Mouse (Mus musculus): ENCODE measurements at regions not wholly inside any gene's neighbourhood (a gene's known extent, or its start where the extent isn't known, plus 50 kb on each side); places are given as distances from the start of the nearest gene placed in this dataset.

DNA sequence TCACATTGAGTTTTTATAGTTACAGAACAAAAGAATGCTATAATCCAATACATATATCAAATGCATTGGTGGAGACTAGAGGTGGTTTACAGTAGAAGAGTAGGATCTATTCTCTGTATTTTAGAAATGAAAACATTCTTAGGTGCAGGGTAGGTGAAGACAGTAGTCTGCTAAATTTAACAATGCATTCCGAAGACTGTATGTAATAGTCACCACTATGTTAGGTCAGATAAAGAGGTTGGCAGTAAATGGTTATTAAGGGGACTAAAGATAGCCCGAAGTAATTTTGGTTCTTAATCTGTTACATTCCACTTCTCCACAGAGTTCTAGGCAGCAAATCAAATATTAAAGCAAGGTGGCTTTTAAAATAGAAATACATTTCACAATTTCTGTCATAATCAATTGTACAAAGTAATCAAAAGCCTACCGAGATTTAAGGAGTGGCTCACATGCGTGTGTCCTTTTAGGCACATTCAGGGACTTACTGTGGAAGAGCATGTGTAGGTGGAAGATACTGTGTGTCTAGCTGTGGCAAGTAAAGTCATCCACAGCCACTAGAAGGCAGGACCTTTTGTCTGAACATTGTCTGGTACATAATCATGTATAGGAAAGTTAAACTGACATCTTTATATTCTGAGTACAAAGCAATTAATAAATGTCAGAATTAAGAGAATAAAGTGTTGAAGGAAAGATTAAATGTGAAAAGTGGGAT lies 288.4 kb downstream of the Btg1 start:
- H3K4me2 ChIP-seq, result no peak overlapping the region
- no peaks in the 10 kb centered on the region for H3K9me3 ChIP-seq
- no peak overlapping the region for H3K27ac ChIP-seq
- no peaks in the 10 kb centered on the region for H3K27me3 ChIP-seq (replicated peaks)
- no peak for ATAC-seq (replicated peaks)
- no peak overlapping the region for H3K9ac ChIP-seq
- 90% methylated on average over 4 of the region's 4 CpGs for WGBS
- H3K4me3 ChIP-seq, result no peak overlapping the region
- no peaks in the 10 kb centered on the region for H3K4me1 ChIP-seq
- no peaks in the 10 kb centered on the region for H3K36me3 ChIP-seq (replicated peaks)

DNA sequence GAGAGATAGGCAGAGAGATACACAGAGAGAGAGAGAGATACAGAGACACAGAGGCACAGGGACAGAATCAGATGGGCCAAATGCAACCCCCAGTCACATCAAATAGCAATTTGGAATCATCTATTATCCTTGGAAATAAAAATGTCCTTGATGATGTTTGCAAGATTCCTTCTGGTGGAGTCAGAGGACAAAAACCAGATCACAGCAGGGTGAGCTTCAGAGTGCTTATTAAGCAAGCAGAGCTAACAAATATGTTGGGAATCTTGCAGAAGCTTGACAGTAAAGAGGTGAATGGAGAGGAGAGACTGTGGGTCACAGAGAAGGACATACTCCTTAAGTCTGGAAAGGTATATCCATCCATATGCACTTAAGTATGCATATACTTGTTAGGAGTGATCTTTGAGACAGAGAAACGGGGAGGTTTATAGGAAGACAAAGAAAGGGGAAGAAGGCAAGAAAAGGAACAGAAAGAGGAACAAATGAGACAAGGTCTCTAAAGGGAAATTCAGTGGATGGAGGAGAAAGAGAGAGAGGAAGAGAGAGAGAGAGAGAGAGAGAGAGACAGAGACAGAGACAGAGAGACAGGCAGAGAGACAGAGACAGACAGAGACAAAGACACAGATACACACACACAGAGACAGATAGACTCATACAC lies 293.0 kb downstream of the Btg1 start:
- Histone ChIP-seq H3K4me1 (no peaks in the 10 kb centered on the region), H3K27ac (no peak overlapping the region), H3K9ac (no peak overlapping the region), H3K4me2 (no peak overlapping the region), H3K9me3 (peaks cover 10% of the 10 kb centered on the region; the same call in 1 of the 2 replicates), H3K27me3 (replicated peaks) (no peaks in the 10 kb centered on the region), H3K4me3 (no peak overlapping the region), H3K36me3 (replicated peaks) (no peaks in the 10 kb centered on the region)
- ATAC-seq (replicated peaks), result no peak
- 77% methylated on average over 1 of the region's 1 CpGs for WGBS

DNA sequence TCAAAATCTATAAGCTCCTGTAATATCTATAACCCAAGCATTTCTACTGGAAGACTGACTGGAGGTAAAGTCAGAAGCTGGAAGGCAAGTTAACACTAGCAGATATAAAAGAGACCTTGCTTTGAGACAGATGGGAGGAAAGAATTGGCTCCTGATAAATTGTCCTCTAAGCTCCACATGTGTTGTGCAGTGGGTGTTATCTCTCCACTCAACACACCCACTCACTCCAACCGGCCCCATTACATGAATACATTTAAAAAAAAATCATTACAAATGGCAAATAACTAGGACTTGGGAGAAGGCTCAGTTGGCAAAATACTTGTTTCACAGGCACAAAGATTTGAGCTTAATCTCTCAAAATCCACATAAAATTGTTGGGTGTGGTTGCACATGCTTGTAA lies 304.4 kb downstream of the Btg1 start:
- no peak overlapping the region for H3K9ac ChIP-seq
- H3K4me3 ChIP-seq, result no peak overlapping the region
- H3K4me2 ChIP-seq, result no peak overlapping the region
- H3K27me3 ChIP-seq (replicated peaks), result no peaks in the 10 kb centered on the region
- H3K27ac ChIP-seq, result no peak overlapping the region
- H3K4me1 ChIP-seq, result no peaks in the 10 kb centered on the region
- ATAC-seq (replicated peaks), result no peak
- 88% methylated on average over 1 of the region's 1 CpGs for whole genome bisulfite sequencing
- no peaks in the 10 kb centered on the region for H3K36me3 ChIP-seq (replicated peaks)
- peaks cover 9% of the 10 kb centered on the region; the same call in 1 of the 2 replicates for H3K9me3 ChIP-seq

DNA sequence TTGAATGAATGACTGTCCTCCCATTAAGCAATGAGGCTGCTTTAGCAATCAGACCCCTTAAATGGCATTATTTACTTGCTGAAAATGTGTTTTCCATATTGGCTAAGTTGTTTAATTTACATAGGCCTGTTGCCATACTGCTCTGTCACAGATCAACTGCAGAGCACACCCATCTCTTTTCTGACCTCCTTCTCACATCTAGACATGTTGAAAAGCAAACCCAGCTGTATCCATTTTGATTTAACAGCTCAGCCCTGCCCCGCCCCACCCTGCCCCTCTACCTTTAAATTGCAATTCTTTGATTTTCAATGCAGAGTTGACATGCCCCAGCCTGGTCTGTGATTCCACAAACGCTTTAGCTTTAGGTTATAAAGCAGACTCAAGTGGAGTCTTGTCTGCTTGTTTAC lies 307.5 kb downstream of the Btg1 start:
- no peaks in the 10 kb centered on the region for H3K27me3 ChIP-seq (replicated peaks)
- no peaks in the 10 kb centered on the region for H3K4me1 ChIP-seq
- no peaks in the 10 kb centered on the region for H3K9me3 ChIP-seq
- H3K4me3 ChIP-seq, result no peak overlapping the region
- H3K9ac ChIP-seq, result no peak overlapping the region
- H3K27ac ChIP-seq, result no peak overlapping the region
- H3K4me2 ChIP-seq, result no peak overlapping the region
- no peaks in the 10 kb centered on the region for H3K36me3 ChIP-seq (replicated peaks)
- 83% methylated on average over 2 of the region's 2 CpGs for WGBS
- ATAC-seq (replicated peaks), result no peak

DNA sequence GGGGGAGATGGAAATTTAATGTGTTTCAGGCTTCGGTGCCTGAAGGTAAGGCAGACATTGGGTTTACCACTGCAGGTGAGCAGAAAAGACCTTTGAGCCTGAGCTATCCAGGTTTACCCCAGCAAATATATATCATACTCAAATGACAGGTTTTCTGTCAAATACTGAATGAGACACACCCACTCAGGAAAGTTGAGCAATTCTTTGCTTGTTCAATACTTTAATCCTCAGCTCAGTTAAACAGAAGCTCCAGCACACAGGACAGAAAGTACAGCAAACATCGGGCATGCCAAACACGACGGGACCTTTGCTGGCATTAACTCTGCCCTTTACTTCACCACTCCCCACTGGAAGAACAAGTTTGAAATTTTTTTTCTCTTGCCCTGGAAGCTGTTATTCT lies 307.9 kb downstream of the Btg1 start:
- Histone ChIP-seq H3K27ac (no peak overlapping the region), H3K4me1 (no peaks in the 10 kb centered on the region), H3K27me3 (replicated peaks) (no peaks in the 10 kb centered on the region), H3K4me2 (no peak overlapping the region), H3K4me3 (no peak overlapping the region), H3K9me3 (no peaks in the 10 kb centered on the region), H3K36me3 (replicated peaks) (no peaks in the 10 kb centered on the region), H3K9ac (no peak overlapping the region)
- no peak for ATAC-seq (replicated peaks)
- 88% methylated on average over 4 of the region's 4 CpGs for WGBS

DNA sequence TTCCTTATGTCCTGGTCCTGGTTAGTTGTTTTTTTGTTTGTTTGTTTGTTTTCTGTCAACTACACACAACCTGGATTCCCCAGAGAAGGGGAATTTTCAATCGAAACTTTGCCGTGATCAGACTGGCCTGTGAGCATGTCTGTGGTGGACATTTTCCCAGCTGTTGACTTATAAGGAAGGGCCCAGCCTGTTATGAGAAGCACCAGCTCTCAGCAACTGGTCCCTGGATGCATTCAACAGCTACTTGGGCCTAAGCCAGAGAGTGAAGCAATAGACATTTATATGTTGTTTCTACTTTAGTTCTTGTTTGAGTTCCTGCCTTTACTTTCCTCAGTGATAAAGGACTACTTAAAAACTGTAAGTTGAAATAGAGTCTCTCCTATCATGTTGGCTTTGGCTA lies 309.0 kb downstream of the Btg1 start:
- Histone ChIP-seq H3K27ac (no peak overlapping the region), H3K4me3 (no peak overlapping the region), H3K36me3 (replicated peaks) (no peaks in the 10 kb centered on the region), H3K9me3 (no peaks in the 10 kb centered on the region), H3K27me3 (replicated peaks) (no peaks in the 10 kb centered on the region), H3K4me2 (no peak overlapping the region), H3K4me1 (no peaks in the 10 kb centered on the region), H3K9ac (no peak overlapping the region)
- WGBS, result 94% methylated on average over 2 of the region's 2 CpGs
- ATAC-seq (replicated peaks), result no peak

DNA sequence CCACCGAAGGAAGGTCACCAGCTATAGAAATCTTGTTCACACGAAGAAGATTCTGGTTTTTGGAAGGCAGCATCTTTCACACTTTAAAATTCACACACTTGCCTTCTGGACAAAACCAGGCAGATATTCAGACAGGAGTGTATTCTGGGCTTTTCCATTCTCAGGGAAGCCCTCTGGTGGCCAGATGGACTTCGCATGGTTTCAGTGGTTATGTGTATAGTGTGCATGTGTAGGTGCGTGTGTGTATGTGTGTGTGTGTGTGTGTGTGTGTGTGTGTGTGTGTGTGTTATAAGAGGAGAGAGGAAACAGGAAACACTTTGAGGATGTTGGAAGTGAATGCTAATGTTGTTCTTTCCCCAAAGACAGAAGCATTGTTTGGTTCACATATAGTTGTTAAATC lies 317.9 kb downstream of the Btg1 start:
- Histone ChIP-seq H3K9me3 (no peaks in the 10 kb centered on the region), H3K4me3 (no peak overlapping the region), H3K4me2 (no peak overlapping the region), H3K4me1 (no peaks in the 10 kb centered on the region), H3K27me3 (replicated peaks) (no peaks in the 10 kb centered on the region), H3K27ac (no peak overlapping the region), H3K36me3 (replicated peaks) (no peaks in the 10 kb centered on the region), H3K9ac (no peak overlapping the region)
- no peak for ATAC-seq (replicated peaks)
- whole genome bisulfite sequencing, result 77% methylated on average over 4 of the region's 4 CpGs

DNA sequence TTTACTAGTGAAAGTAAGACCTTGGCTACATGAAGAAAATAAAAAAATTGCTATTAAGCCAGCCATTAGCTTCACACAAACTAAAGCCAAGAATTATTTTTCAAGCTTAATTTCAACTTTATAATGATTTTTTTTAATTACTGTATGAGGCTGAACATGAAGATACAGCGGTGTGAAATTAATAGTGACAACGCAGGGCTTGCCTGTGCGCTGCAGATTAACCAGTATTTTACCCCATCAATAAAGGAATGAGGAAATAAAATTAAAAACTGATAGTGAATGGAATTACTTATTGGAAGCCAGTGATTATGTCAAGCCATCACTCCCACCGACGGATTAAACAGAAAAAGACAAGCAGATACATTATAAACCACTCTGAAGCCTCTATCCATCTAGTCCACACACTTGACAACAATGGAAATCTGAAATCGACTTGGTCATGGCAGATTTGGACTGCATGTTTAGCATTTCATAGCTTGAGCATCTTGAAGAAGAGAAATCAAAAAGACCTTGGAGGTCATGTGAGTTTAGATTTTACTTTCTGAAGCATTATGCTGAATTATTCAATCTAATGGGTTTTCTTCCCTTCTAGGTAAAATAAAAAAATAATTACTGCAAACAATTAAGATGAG lies 324.2 kb downstream of the Btg1 start:
- Histone ChIP-seq H3K4me1 (no peaks in the 10 kb centered on the region), H3K36me3 (replicated peaks) (no peaks in the 10 kb centered on the region), H3K4me3 (no peak overlapping the region), H3K4me2 (no peak overlapping the region), H3K9ac (no peak overlapping the region), H3K9me3 (no peaks in the 10 kb centered on the region), H3K27me3 (replicated peaks) (no peaks in the 10 kb centered on the region), H3K27ac (no peak overlapping the region)
- peak; percentile 66; the same call in 1 of the 2 replicates for ATAC-seq (replicated peaks)
- 44% methylated on average over 6 of the region's 6 CpGs for WGBS

DNA sequence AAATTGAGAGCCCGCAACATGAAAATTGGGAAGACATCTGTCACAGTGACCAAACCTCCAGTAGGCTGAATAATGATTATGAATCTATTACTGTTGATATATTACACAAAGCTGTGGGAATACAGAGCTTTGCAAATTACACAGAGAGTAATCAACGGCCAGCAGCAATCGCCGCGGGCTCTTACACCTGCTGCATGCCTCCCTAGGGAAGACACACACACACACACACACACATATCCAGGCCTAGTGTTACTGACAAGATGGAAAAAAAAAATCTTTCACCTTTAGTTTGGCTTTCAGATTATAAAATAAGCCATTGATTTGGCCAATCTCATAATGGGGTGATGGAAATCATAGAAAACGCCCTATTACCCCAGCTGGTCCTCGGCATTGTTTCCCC lies 327.4 kb downstream of the Btg1 start:
- Histone ChIP-seq H3K4me2 (no peak overlapping the region), H3K9ac (no peak overlapping the region), H3K9me3 (no peaks in the 10 kb centered on the region), H3K27ac (no peak overlapping the region), H3K4me3 (no peak overlapping the region), H3K4me1 (no peaks in the 10 kb centered on the region), H3K27me3 (replicated peaks) (no peaks in the 10 kb centered on the region), H3K36me3 (replicated peaks) (no peaks in the 10 kb centered on the region)
- WGBS, result 50% methylated on average over 7 of the region's 7 CpGs
- no peak for ATAC-seq (replicated peaks)

DNA sequence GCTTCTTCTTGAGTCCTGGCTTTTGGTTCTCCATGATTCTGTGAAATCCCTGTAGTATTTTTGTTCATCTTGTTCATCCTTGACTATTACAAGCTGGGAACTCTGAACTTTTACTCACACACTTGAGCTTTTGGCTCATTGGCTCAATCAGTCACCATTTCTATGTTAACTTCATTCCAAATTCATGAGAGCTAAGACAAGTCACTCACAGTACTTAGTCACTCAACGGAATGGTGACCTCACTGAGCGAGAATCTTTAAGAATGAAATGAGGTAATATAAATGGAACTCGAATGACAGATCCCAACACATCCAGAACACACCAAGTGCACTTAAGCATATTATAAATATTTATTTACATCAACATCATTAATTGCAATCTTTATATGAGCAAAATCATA lies 331.2 kb downstream of the Btg1 start:
- H3K9ac ChIP-seq, result no peak overlapping the region
- no peak for ATAC-seq (replicated peaks)
- H3K4me3 ChIP-seq, result no peak overlapping the region
- no peaks in the 10 kb centered on the region for H3K4me1 ChIP-seq
- WGBS, result 90% methylated on average over 3 of the region's 3 CpGs
- no peaks in the 10 kb centered on the region for H3K9me3 ChIP-seq
- H3K36me3 ChIP-seq (replicated peaks), result no peaks in the 10 kb centered on the region
- H3K4me2 ChIP-seq, result no peak overlapping the region
- H3K27ac ChIP-seq, result no peak overlapping the region
- H3K27me3 ChIP-seq (replicated peaks), result no peaks in the 10 kb centered on the region

DNA sequence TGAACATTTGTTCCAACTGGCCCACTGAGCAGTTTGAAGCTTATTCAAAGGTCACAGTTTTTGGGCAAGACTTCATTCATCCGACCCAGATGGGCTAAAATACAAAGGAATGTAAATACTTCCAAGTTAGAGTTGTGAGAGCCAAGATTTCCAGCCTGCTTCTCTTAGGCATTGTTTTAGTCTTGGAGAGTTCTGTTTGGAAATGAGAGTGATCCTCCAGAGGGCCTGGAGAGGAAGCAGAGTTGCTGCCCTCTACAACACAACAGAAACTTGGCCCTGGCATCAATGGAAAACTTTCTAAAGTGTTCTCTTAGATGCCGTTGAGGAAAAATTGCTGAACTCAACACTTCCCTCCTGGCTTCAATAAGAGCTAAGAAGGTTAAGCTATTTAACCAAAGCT lies 332.1 kb downstream of the Btg1 start:
- H3K4me2 ChIP-seq, result no peak overlapping the region
- no peak overlapping the region for H3K27ac ChIP-seq
- WGBS, result 52% methylated on average over 2 of the region's 2 CpGs
- H3K9ac ChIP-seq, result no peak overlapping the region
- no peak for ATAC-seq (replicated peaks)
- no peak overlapping the region for H3K4me3 ChIP-seq
- no peaks in the 10 kb centered on the region for H3K4me1 ChIP-seq
- no peaks in the 10 kb centered on the region for H3K27me3 ChIP-seq (replicated peaks)
- H3K9me3 ChIP-seq, result no peaks in the 10 kb centered on the region
- H3K36me3 ChIP-seq (replicated peaks), result no peaks in the 10 kb centered on the region

DNA sequence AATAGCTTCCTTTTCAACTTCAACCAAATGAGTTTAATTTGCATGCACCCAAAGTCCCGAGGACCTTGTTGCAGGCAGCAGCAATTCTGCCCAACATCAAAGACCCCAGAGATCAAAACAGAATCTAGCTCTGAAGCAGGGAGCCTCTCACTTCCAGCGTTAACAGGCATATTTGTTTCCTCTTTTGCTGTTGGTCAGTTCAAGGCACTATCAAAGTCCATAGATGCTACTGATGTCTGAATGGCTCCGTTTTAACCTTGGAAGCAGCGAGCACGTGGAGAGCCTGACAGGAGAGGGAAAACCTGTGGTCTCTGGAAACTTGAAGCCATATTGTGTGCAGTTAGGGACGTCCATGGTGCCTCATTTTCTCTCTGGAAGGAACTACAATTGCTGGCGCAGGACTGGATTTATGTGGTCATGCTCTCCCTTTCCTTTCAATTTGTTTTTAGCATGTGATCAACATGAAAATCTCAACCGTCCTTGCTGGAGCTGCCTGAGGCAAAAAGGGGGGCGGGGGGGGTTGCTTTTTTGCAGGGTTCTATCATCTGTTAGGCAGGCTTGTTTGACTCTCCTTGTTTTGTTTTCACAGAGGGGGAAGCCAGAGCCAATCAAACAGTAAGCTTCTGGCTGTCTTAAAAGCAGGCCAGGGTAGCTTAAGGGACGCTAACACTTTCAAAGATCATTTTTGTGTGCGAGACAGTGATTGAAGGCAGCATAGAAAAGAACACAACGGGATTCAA lies 338.4 kb downstream of the Btg1 start:
- Histone ChIP-seq H3K27ac (peak overlapping the region; percentile 74), H3K9me3 (no peaks in the 10 kb centered on the region), H3K9ac (no peak overlapping the region), H3K4me1 (peaks cover 21% of the 10 kb centered on the region), H3K4me2 (peak overlapping the region; percentile 37), H3K4me3 (no peak overlapping the region), H3K27me3 (replicated peaks) (no peaks in the 10 kb centered on the region), H3K36me3 (replicated peaks) (no peaks in the 10 kb centered on the region)
- ATAC-seq (replicated peaks), result peak; percentile 94
- 8% methylated on average over 12 of the region's 12 CpGs for WGBS

Measured in midbrain, embryonic 15.5 days (tissue).